Mouse (Mus musculus) G1E (cell line): Measurements from ENCODE around the gene Eif2s2.
"Not testable (repeated sequence)": the region's sequence is repeated elsewhere in the genome, so short reads cannot be mapped to it uniquely, and the experiment has no call there.

Source experiments
- CTCF ChIP-seq: IDR thresholded peaks from 2 replicates; pipeline ENCODE4 v1.5.1; 2012; ENCODE audit warnings: low read depth, low read length, inconsistent platforms, mixed read lengths
- GATA1 ChIP-seq: IDR thresholded peaks from 2 replicates; pipeline ENCODE4 v1.6.1; 2012; ENCODE audit warnings: borderline replicate concordance, low read length, inconsistent platforms, mixed read lengths
- GATA2 ChIP-seq: IDR thresholded peaks from 2 replicates; pipeline ENCODE4 v1.6.1; 2012; ENCODE audit warnings: low read depth, low read length, inconsistent platforms, borderline replicate concordance
- TAL1 ChIP-seq: conservative IDR thresholded peaks from 2 replicates; pipeline ENCODE4 v1.6.1; 2012; ENCODE audit warnings: low read depth, low read length, inconsistent platforms, mixed read lengths

- not testable (repeated sequence) for TF ChIP-seq CTCF, GATA1, GATA2, TAL1
These were observed 6.3 kb upstream of the Eif2s2 start for GRCm38 (mm10) chr2:154899004-154899403.
